Mouse (Mus musculus): ENCODE measurements around the gene Peli3. TPM values are rescaled to one million over a fixed set of nuclear protein-coding genes. Genes with fewer than 3 reads are reported as not detected.

Peli3 gene
- 0.85 and 1.1 TPM in 2 replicates for polyA plus RNA-seq (2015; fragmentation: Nextera tagmentation; extraction: Ambion mirVana)

GRCm38 (mm10) chr19:4942551-4943252 lies at the start of gene Peli3:
Gene Peli3 (minus strand): TSS chr19:4943127.

GRCm38 (mm10) chr19:4990256-4990625 lies 47.3 kb upstream of the Peli3 start, which contains the start of gene Npas4:
Gene Npas4 (minus strand): TSS chr19:4990316.

GRCm38 (mm10) chr19:4961928-4962601 lies 19.1 kb upstream of the Peli3 start, which contains the start of gene Mrpl11:
Gene Mrpl11 (plus strand): TSS chr19:4962147.

GRCm38 (mm10) chr19:4927904-4928531 lies 14.9 kb downstream of the Peli3 start, which contains the start of gene Dpp3:
Gene Dpp3 (minus strand): TSS chr19:4928287.

GRCm38 (mm10) chr19:4905979-4906794 lies 36.7 kb downstream of the Peli3 start, which contains the start of gene Bbs1:
Gene Bbs1 (minus strand): TSS chr19:4906628.

Other genes with a start within 250 kb of the Peli3 start
- 1.2 and 1.6 TPM in 2 replicates for gene Gm960, start 244.5 kb downstream of the Peli3 start, polyA plus RNA-seq (2015; fragmentation: Nextera tagmentation; extraction: Ambion mirVana)
- gene Sptbn2, start 232.0 kb downstream of the Peli3 start, polyA plus RNA-seq (2015; fragmentation: Nextera tagmentation; extraction: Ambion mirVana) = 0.84 and 0.91 TPM in 2 replicates
- gene Rbm4b, start 186.6 kb downstream of the Peli3 start, polyA plus RNA-seq (2015; fragmentation: Nextera tagmentation; extraction: Ambion mirVana) = 19.3 and 20.2 TPM in 2 replicates
- 17.1 and 20.8 TPM in 2 replicates for gene Rbm4, start 149.2 kb downstream of the Peli3 start, polyA plus RNA-seq (2015; fragmentation: Nextera tagmentation; extraction: Ambion mirVana)
- 14.5 and 15.7 TPM in 2 replicates for gene Gm21992, start 131.5 kb downstream of the Peli3 start, polyA plus RNA-seq (2015; fragmentation: Nextera tagmentation; extraction: Ambion mirVana)
- gene Rbm14, start 131.5 kb downstream of the Peli3 start, polyA plus RNA-seq (2015; fragmentation: Nextera tagmentation; extraction: Ambion mirVana) = 24.3 and 30.8 TPM in 2 replicates
- 45.7 and 45.9 TPM in 2 replicates for gene Ccs, start 103.8 kb downstream of the Peli3 start, polyA plus RNA-seq (2015; fragmentation: Nextera tagmentation; extraction: Ambion mirVana)
- gene Ccdc87, start 103.8 kb downstream of the Peli3 start, polyA plus RNA-seq (2015; fragmentation: Nextera tagmentation; extraction: Ambion mirVana) = 0.04 TPM in 1 of 2 replicates, not detected in the other
- gene Ctsf, start 88.0 kb downstream of the Peli3 start, polyA plus RNA-seq (2015; fragmentation: Nextera tagmentation; extraction: Ambion mirVana) = 46.6 and 51.4 TPM in 2 replicates
- gene Actn3, start 65.2 kb downstream of the Peli3 start, polyA plus RNA-seq (2015; fragmentation: Nextera tagmentation; extraction: Ambion mirVana) = 2.0 and 2.5 TPM in 2 replicates
- 7.5 and 8.5 TPM in 2 replicates for gene Zdhhc24, start 64.5 kb downstream of the Peli3 start, polyA plus RNA-seq (2015; fragmentation: Nextera tagmentation; extraction: Ambion mirVana)
- gene Bbs1, start 36.5 kb downstream of the Peli3 start, polyA plus RNA-seq (2015; fragmentation: Nextera tagmentation; extraction: Ambion mirVana) = 1.3 TPM in 2 replicates
- 59.2 and 62.6 TPM in 2 replicates for gene Dpp3, start 14.8 kb downstream of the Peli3 start, polyA plus RNA-seq (2015; fragmentation: Nextera tagmentation; extraction: Ambion mirVana)
- gene Mrpl11, start 19.0 kb upstream of the Peli3 start, polyA plus RNA-seq (2015; fragmentation: Nextera tagmentation; extraction: Ambion mirVana) = 70.0 and 78.0 TPM in 2 replicates
- 0.47 and 0.60 TPM in 2 replicates for gene Npas4, start 47.2 kb upstream of the Peli3 start, polyA plus RNA-seq (2015; fragmentation: Nextera tagmentation; extraction: Ambion mirVana)
- 1.9 and 2.1 TPM in 2 replicates for gene Slc29a2, start 80.7 kb upstream of the Peli3 start, polyA plus RNA-seq (2015; fragmentation: Nextera tagmentation; extraction: Ambion mirVana)
- gene B4gat1, start 95.7 kb upstream of the Peli3 start, polyA plus RNA-seq (2015; fragmentation: Nextera tagmentation; extraction: Ambion mirVana) = 26.6 and 28.5 TPM in 2 replicates
- 0.24 and 0.34 TPM in 2 replicates for gene AC124502.3, start 95.8 kb upstream of the Peli3 start, polyA plus RNA-seq (2015; fragmentation: Nextera tagmentation; extraction: Ambion mirVana)
- 26.0 and 29.3 TPM in 2 replicates for gene Brms1, start 98.2 kb upstream of the Peli3 start, polyA plus RNA-seq (2015; fragmentation: Nextera tagmentation; extraction: Ambion mirVana)
- 6.4 and 7.8 TPM in 2 replicates for gene Rin1, start 107.4 kb upstream of the Peli3 start, polyA plus RNA-seq (2015; fragmentation: Nextera tagmentation; extraction: Ambion mirVana)
- 89.9 and 99.5 TPM in 2 replicates for gene Cd248, start 125.0 kb upstream of the Peli3 start, polyA plus RNA-seq (2015; fragmentation: Nextera tagmentation; extraction: Ambion mirVana)
- 6.8 and 7.9 TPM in 2 replicates for gene Tmem151a, start 142.4 kb upstream of the Peli3 start, polyA plus RNA-seq (2015; fragmentation: Nextera tagmentation; extraction: Ambion mirVana)
- 161 and 162 TPM in 2 replicates for gene Yif1a, start 145.4 kb upstream of the Peli3 start, polyA plus RNA-seq (2015; fragmentation: Nextera tagmentation; extraction: Ambion mirVana)
- gene Cnih2, start 155.4 kb upstream of the Peli3 start, polyA plus RNA-seq (2015; fragmentation: Nextera tagmentation; extraction: Ambion mirVana) = 1.2 and 2.0 TPM in 2 replicates
- 201 TPM in 2 replicates for gene Rab1b, start 163.9 kb upstream of the Peli3 start, polyA plus RNA-seq (2015; fragmentation: Nextera tagmentation; extraction: Ambion mirVana)
- 23.4 and 23.5 TPM in 2 replicates for gene Klc2, start 175.4 kb upstream of the Peli3 start, polyA plus RNA-seq (2015; fragmentation: Nextera tagmentation; extraction: Ambion mirVana)